Mouse (Mus musculus): ENCODE results near the gene Ngrn. TPM values are rescaled to one million over a fixed set of nuclear protein-coding genes. Genes with fewer than 3 reads are reported as not detected.

The Ngrn gene
- polyA plus RNA-seq, 1 experiment from 2014 or later: 67.8 TPM

- ATAC-seq (ENCODE audit: low FRiP score) (no peak), DNase-seq (ENCODE audit: low spot score) (no peak)
- H3K27me3 ChIP-seq (ENCODE audit: control insufficient read depth, insufficient read depth, low read length): peaks cover 5% of the 10 kb centered on the region
- no peak overlapping the region for H3K4me3 ChIP-seq (replicated peaks; ENCODE audit: low read length)
- H3K27ac ChIP-seq: no peak overlapping the region
- no peaks in the 10 kb centered on the region for H3K4me1 ChIP-seq (replicated peaks; ENCODE audit: control insufficient read depth, insufficient read depth, low read length)
- WGBS: 80% methylated on average over 7 of the region's 7 CpGs
- H3K4me2 ChIP-seq (replicated peaks): no peak overlapping the region
- no peaks in the 10 kb centered on the region for H3K36me3 ChIP-seq (replicated peaks; ENCODE audit: control insufficient read depth, insufficient read depth)
- H3K9ac ChIP-seq: no peak overlapping the region
- H3K9me3 ChIP-seq (ENCODE audit: control insufficient read depth, low read length): no peaks in the 10 kb centered on the region
Measured at GRCm38 (mm10) chr7:80252437-80252836, 8.6 kb upstream of the Ngrn start.

GRCm38 (mm10) chr7:80252886-80253285, 8.1 kb upstream of the Ngrn start:
- H3K4me2 ChIP-seq (replicated peaks): no peak overlapping the region
- no peak overlapping the region for H3K9ac ChIP-seq
- no peaks in the 10 kb centered on the region for H3K9me3 ChIP-seq (ENCODE audit: control insufficient read depth, low read length)
- ATAC-seq (ENCODE audit: low FRiP score) (no peak), DNase-seq (ENCODE audit: low spot score) (no peak)
- WGBS: 87% methylated on average over 11 of the region's 11 CpGs
- peaks cover 6% of the 10 kb centered on the region for H3K27me3 ChIP-seq (ENCODE audit: control insufficient read depth, insufficient read depth, low read length)
- H3K36me3 ChIP-seq (replicated peaks; ENCODE audit: control insufficient read depth, insufficient read depth): no peaks in the 10 kb centered on the region
- H3K4me3 ChIP-seq (replicated peaks; ENCODE audit: low read length): no peak overlapping the region
- H3K27ac ChIP-seq: no peak overlapping the region
- no peaks in the 10 kb centered on the region for H3K4me1 ChIP-seq (replicated peaks; ENCODE audit: control insufficient read depth, insufficient read depth, low read length)

GRCm38 (mm10) chr7:80255981-80256380, 5.0 kb upstream of the Ngrn start:
- Histone ChIP-seq H3K9me3 (ENCODE audit: control insufficient read depth, low read length) (no peaks in the 10 kb centered on the region), H3K27me3 (ENCODE audit: control insufficient read depth, insufficient read depth, low read length) (peaks cover 28% of the 10 kb centered on the region), H3K36me3 (replicated peaks; ENCODE audit: control insufficient read depth, insufficient read depth) (no peaks in the 10 kb centered on the region), H3K4me3 (replicated peaks; ENCODE audit: low read length) (no peak overlapping the region), H3K9ac (no peak overlapping the region), H3K4me1 (replicated peaks; ENCODE audit: control insufficient read depth, insufficient read depth, low read length) (peaks cover 5% of the 10 kb centered on the region; the same call in 1 of the 2 replicates), H3K27ac (no peak overlapping the region), H3K4me2 (replicated peaks) (no peak overlapping the region)
- 79% methylated on average over 2 of the region's 2 CpGs for WGBS
- DNase-seq (ENCODE audit: low spot score) (no peak), ATAC-seq (ENCODE audit: low FRiP score) (no peak)

- Histone ChIP-seq H3K9me3 (ENCODE audit: control insufficient read depth, low read length) (no peaks in the 10 kb centered on the region), H3K9ac (no peak overlapping the region), H3K4me3 (replicated peaks; ENCODE audit: low read length) (no peak overlapping the region), H3K36me3 (replicated peaks; ENCODE audit: control insufficient read depth, insufficient read depth) (no peaks in the 10 kb centered on the region), H3K4me1 (replicated peaks; ENCODE audit: control insufficient read depth, insufficient read depth, low read length) (peaks cover 15% of the 10 kb centered on the region), H3K27me3 (ENCODE audit: control insufficient read depth, insufficient read depth, low read length) (peaks cover 28% of the 10 kb centered on the region), H3K27ac (no peak overlapping the region), H3K4me2 (replicated peaks) (no peak overlapping the region)
- WGBS: 71% methylated on average over 2 of the region's 2 CpGs
- ATAC-seq (ENCODE audit: low FRiP score) (no peak), DNase-seq (ENCODE audit: low spot score) (no peak)
Measured at GRCm38 (mm10) chr7:80257706-80258105, 3.3 kb upstream of the Ngrn start.

- Histone ChIP-seq H3K9ac (peak overlapping the region; percentile 83), H3K9me3 (ENCODE audit: control insufficient read depth, low read length) (no peaks in the 10 kb centered on the region), H3K36me3 (replicated peaks; ENCODE audit: control insufficient read depth, insufficient read depth) (peaks cover 28% of the 10 kb centered on the region), H3K27ac (peak overlapping the region; percentile 83), H3K27me3 (ENCODE audit: control insufficient read depth, insufficient read depth, low read length) (peaks cover 22% of the 10 kb centered on the region), H3K4me1 (replicated peaks; ENCODE audit: control insufficient read depth, insufficient read depth, low read length) (peaks cover 15% of the 10 kb centered on the region), H3K4me2 (replicated peaks) (peak overlapping the region; percentile 90), H3K4me3 (replicated peaks; ENCODE audit: low read length) (peak overlapping the region; percentile 82)
- WGBS: 2% methylated on average over 32 of the region's 32 CpGs
- ATAC-seq (ENCODE audit: low FRiP score): peak; percentile 77
- no peak for DNase-seq (ENCODE audit: low spot score)
Measured at GRCm38 (mm10) chr7:80261372-80261990, 466 bp downstream of the Ngrn start.

GRCm38 (mm10) chr7:80264606-80265005, 3.6 kb downstream of the Ngrn start:
- DNase-seq (ENCODE audit: low spot score) (no peak), ATAC-seq (ENCODE audit: low FRiP score) (no peak)
- Histone ChIP-seq H3K9me3 (ENCODE audit: control insufficient read depth, low read length) (no peaks in the 10 kb centered on the region), H3K9ac (no peak overlapping the region), H3K27me3 (ENCODE audit: control insufficient read depth, insufficient read depth, low read length) (0 out of 2 replicates have a peak, but pooled peaks cover 5% of the 10 kb centered on the region), H3K4me1 (replicated peaks; ENCODE audit: control insufficient read depth, insufficient read depth, low read length) (peaks cover 22% of the 10 kb centered on the region), H3K36me3 (replicated peaks; ENCODE audit: control insufficient read depth, insufficient read depth) (peaks cover 37% of the 10 kb centered on the region), H3K4me3 (replicated peaks; ENCODE audit: low read length) (no peak overlapping the region), H3K27ac (no peak overlapping the region), H3K4me2 (replicated peaks) (no peak overlapping the region)
- 97% methylated on average over 12 of the region's 12 CpGs for WGBS

GRCm38 (mm10) chr7:80267764-80268163, 6.7 kb downstream of the Ngrn start:
- Histone ChIP-seq H3K4me1 (replicated peaks; ENCODE audit: control insufficient read depth, insufficient read depth, low read length) (peaks cover 28% of the 10 kb centered on the region), H3K4me2 (replicated peaks) (no peak overlapping the region), H3K27ac (no peak overlapping the region), H3K9me3 (ENCODE audit: control insufficient read depth, low read length) (no peaks in the 10 kb centered on the region), H3K27me3 (ENCODE audit: control insufficient read depth, insufficient read depth, low read length) (no peaks in the 10 kb centered on the region), H3K36me3 (replicated peaks; ENCODE audit: control insufficient read depth, insufficient read depth) (peaks cover 50% of the 10 kb centered on the region), H3K9ac (no peak overlapping the region), H3K4me3 (replicated peaks; ENCODE audit: low read length) (no peak overlapping the region)
- 88% methylated on average over 1 of the region's 1 CpGs for WGBS
- DNase-seq (ENCODE audit: low spot score) (no peak), ATAC-seq (ENCODE audit: low FRiP score) (no peak)

- H3K27me3 ChIP-seq (ENCODE audit: control insufficient read depth, insufficient read depth, low read length): no peaks in the 10 kb centered on the region
Measured at GRCm38 (mm10) chr7:80268897-80269750, 8.1 kb downstream of the Ngrn start, which contains the start of gene Vps33b. Vps33b (plus strand) TSS chr7:80269649.

GRCm38 (mm10) chr7:80269751-80270255, 8.8 kb downstream of the Ngrn start:
- H3K36me3 ChIP-seq (replicated peaks; ENCODE audit: control insufficient read depth, insufficient read depth): peaks cover 58% of the 10 kb centered on the region

More at GRCm38 (mm10) chr7:80268897-80269750, 8.1 kb downstream of the Ngrn start, which contains the start of gene Vps33b:
- Histone ChIP-seq H3K4me3 (replicated peaks; ENCODE audit: low read length) (peak within 1 kb of the TSS; percentile 78), H3K9ac (peak within 1 kb of the TSS; percentile 84), H3K36me3 (replicated peaks; ENCODE audit: control insufficient read depth, insufficient read depth) (peaks cover 58% of the 10 kb centered on the region), H3K4me2 (replicated peaks) (peak within 1 kb of the TSS; percentile 94), H3K9me3 (ENCODE audit: control insufficient read depth, low read length) (peaks cover 3% of the 10 kb centered on the region), H3K27ac (peak within 1 kb of the TSS; percentile 77), H3K4me1 (replicated peaks; ENCODE audit: control insufficient read depth, insufficient read depth, low read length) (peaks cover 28% of the 10 kb centered on the region)
- WGBS: 5% methylated on average over 21 of the region's 21 CpGs
- peak; percentile 91 for DNase-seq (ENCODE audit: low spot score)
- peak; percentile 94 for ATAC-seq (ENCODE audit: low FRiP score)

More at GRCm38 (mm10) chr7:80269751-80270255, 8.8 kb downstream of the Ngrn start:
- Histone ChIP-seq H3K9ac (peak overlapping the region; percentile 84), H3K27me3 (ENCODE audit: control insufficient read depth, insufficient read depth, low read length) (no peaks in the 10 kb centered on the region), H3K4me2 (replicated peaks) (peak overlapping the region; percentile 94), H3K27ac (peak overlapping the region; percentile 77), H3K4me1 (replicated peaks; ENCODE audit: control insufficient read depth, insufficient read depth, low read length) (peaks cover 28% of the 10 kb centered on the region), H3K4me3 (replicated peaks; ENCODE audit: low read length) (peak overlapping the region; percentile 78), H3K9me3 (ENCODE audit: control insufficient read depth, low read length) (peaks cover 9% of the 10 kb centered on the region)
- DNase-seq (ENCODE audit: low spot score) (no peak), ATAC-seq (ENCODE audit: low FRiP score) (no peak; the same call in 1 of the 2 replicates)
- WGBS: under 1% methylated on average over 23 of the region's 23 CpGs

All from hindbrain, embryonic 14.5 days (tissue).